Mouse (Mus musculus) cerebellum, adult 2 months (tissue): ENCODE measurements around the gene Smu1.

Experiments
- CTCF ChIP-seq: fragments of 200-500 bp; IDR thresholded peaks from 2 replicates; pipeline ENCODE4 v1.5.1; 2011; ENCODE audit warnings: low read depth, mild to moderate bottlenecking, control low read depth, low read length, moderate library complexity, borderline replicate concordance; ENCODE audit not compliant: insufficient read depth
- POLR2A ChIP-seq: fragments of 200-500 bp; IDR thresholded peaks from 2 replicates; pipeline ENCODE4 v1.6.1; 2011; ENCODE audit warnings: low read length, control low read depth, borderline replicate concordance; ENCODE audit not compliant: insufficient read depth

DNA sequence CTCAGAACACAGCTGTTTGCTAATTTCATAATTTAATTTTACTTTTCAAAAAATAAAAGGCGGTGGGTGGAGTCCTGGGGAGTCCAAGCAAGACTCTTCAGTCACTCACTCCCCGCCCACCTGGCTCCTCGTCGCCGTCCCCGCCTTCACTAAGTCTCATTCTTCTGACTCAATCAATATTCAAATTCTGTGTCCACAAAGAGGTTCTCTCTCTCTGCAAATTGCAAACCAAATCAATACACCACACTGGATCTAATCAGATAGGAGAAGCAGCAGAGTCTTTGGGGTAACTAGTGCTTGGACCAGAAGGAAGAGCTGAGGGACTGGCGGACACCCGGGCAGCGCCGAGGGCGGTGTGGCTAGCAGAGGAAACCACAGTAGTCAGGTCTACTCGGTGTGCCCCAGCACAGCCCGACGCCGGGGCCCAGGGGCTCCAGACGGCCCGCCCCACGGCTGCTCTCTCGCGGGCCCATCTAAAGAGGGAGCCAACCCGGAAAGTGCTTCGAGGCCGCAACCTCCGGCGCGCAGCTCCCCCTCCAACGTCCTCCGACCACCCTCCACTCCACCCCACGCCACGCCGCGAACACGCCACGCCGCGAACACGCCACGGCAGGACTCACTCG is 455 bp downstream of the Smu1 start:
- no peak for TF ChIP-seq POLR2A
- TF ChIP-seq CTCF, result no peak
